In genomic region chr13:74638793-74639711, GRCm38 (mm10) we compare ENCODE assay signal across 8 mouse cellular contexts. TPM values are rescaled to one million over a fixed set of nuclear protein-coding genes. Genes with fewer than 3 reads are reported as not detected.
DNase-seq lines count a peak whose midpoint lies in the region; ATAC-seq lines count a peak whose summit lies in the region.

Erap1 (plus strand) TSS chr13:74639568.

- peak within 1 kb of the TSS; percentile 95 for H3K27ac ChIP-seq in intestine, embryonic 15.5 days

- DNase-seq in B cell, adult 2 months, result peak; percentile 49 to 52
- DNase-seq in adrenal gland, adult 18-20 months (ENCODE audit: low spot score in 2 of 2), result peak in 1 of 2 experiments; percentile 10
- DNase-seq in embryo, embryonic 11 days, result peak; percentile 81
- peak; percentile 23 for DNase-seq in gonadal fat pad, adult 2 months (ENCODE audit: low read depth)
- DNase-seq in left cerebral cortex, postnatal 25 days (ENCODE audit: low spot score in 2 of 2), result peak; percentile 34 to 65
- DNase-seq in mesoderm, embryonic 11.5 days (ENCODE audit: low read depth, low spot score), result peak; percentile 76
- peak; percentile 20 to 32 for DNase-seq in spleen, postnatal 36 days (ENCODE audit: low spot score in 2 of 2)

- no peaks in the 10 kb centered on the region for H3K9me3 ChIP-seq in intestine, embryonic 15.5 days

- peak; percentile 68 for ATAC-seq in intestine, embryonic 15.5 days

- H3K4me2 ChIP-seq in intestine, embryonic 15.5 days (replicated peaks), result peak within 1 kb of the TSS; percentile 83

- no peaks in the 10 kb centered on the region for H3K36me3 ChIP-seq in intestine, embryonic 15.5 days

- peak within 1 kb of the TSS; percentile 80 for H3K4me3 ChIP-seq in intestine, embryonic 15.5 days (replicated peaks)

- H3K9ac ChIP-seq in intestine, embryonic 15.5 days, result peak within 1 kb of the TSS; percentile 88

- no peaks in the 10 kb centered on the region for H3K4me1 ChIP-seq in intestine, embryonic 15.5 days (replicated peaks)

- intact Hi-C loops in left cerebral cortex, postnatal 25 days (cut with DNase I), result loop anchor here (1.0 to 5.0 kb wide), 2 partner anchors 215 to 563 kb away; no protein-coding TSS in a partner anchor

- H3K27me3 ChIP-seq in intestine, embryonic 15.5 days (replicated peaks), result no peaks in the 10 kb centered on the region

- 1% methylated on average over 12 of the region's 12 CpGs for WGBS in intestine, embryonic 15.5 days

RNA-seq across cellular contexts. Expression of gene Erap1, which starts in this region (rescaled TPM):
- total RNA-seq in adrenal gland, adult 18-20 months (2021), result 10 to 100 TPM; 60.2 to 69.8 TPM
- 31.6 and 35.5 TPM in 2 replicates for polyA plus RNA-seq in gonadal fat pad, adult 2 months (2012; rRNA removed)
- polyA plus RNA-seq in intestine, embryonic 15.5 days (2015; fragmentation: Nextera tagmentation; extraction: Ambion mirVana), result 33.8 and 42.3 TPM in 2 replicates
- 10 to 100 TPM in 1 of 2 experiments, 1 to 10 TPM in 1; 9.5 to 12.9 TPM for total RNA-seq in left cerebral cortex, postnatal 25 days (2021)

Comparison
In these comparisons a context has a peak if more than half of its experiments do, and no peak if none do; other contexts are left out.
1. RNA of gene Erap1 (total RNA-seq): 60.2 to 69.8 TPM in adrenal gland, adult 18-20 months; 9.5 to 12.9 TPM in left cerebral cortex, postnatal 25 days; every median in the first group is over 4 times any median in the second.